Mouse (Mus musculus) brain, embryonic 14.5 days (tissue): ENCODE measurements at regions not wholly inside any gene's neighbourhood (a gene's known extent, or its start where the extent isn't known, plus 50 kb on each side); places are given as distances from the start of the nearest gene placed in this dataset.
A peak's percentile ranks its signal among the peaks of the same experiment; 100 is the strongest.

ENCODE experiments used
- DNase-seq: peaks from one replicate; pipeline ENCODE4 v3.0.0-alpha.2; 2011; ENCODE audit warnings: low read depth
- CTCF ChIP-seq: fragments of 200-500 bp; IDR thresholded peaks from 2 replicates; pipeline ENCODE4 v1.5.1; 2012; ENCODE audit warnings: inconsistent platforms, mild to moderate bottlenecking, moderate library complexity, borderline replicate concordance; ENCODE audit not compliant: insufficient read depth, insufficient read length; ENCODE audit errors: extremely low read depth
- POLR2A ChIP-seq: fragments of 200-500 bp; IDR thresholded peaks from 2 replicates; pipeline ENCODE4 v1.6.1; 2012; ENCODE audit warnings: mild to moderate bottlenecking, inconsistent platforms, borderline replicate concordance; ENCODE audit not compliant: poor library complexity, insufficient read depth, insufficient read length, severe bottlenecking; ENCODE audit errors: extremely low read depth

DNA sequence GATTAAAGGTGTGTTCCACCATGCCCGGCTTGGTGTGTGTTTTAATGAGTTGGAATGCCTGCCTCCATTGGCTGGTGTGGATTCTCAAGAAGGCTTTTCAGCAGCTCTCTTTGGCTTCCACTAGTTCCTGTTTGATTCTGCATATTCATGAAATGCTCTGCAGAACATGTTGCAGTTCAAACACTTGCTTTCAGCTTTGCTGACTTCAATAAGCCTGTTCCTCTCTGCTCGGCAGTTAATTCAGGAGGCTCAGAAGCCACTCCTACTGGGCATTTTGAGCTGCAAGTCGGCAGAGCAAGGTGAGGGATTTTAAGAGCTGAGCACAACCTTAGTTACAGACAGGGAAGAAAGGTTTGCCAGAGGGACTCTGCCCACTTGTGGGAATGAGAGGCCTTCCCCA is 153.1 kb upstream of the Ercc4 start:
- no peak for TF ChIP-seq CTCF
- TF ChIP-seq POLR2A, result no peak
- DNase-seq, result no peak

- TF ChIP-seq POLR2A, result no peak
- DNase-seq, result no peak
Measured at GRCm38 (mm10) chr16:12960885-12961284, 148.6 kb upstream of the Ercc4 start.

- no peak for TF ChIP-seq CTCF
- TF ChIP-seq POLR2A, result no peak
- no peak for DNase-seq
Measured at GRCm38 (mm10) chr16:12982681-12983080, 126.8 kb upstream of the Ercc4 start.

- TF ChIP-seq CTCF, result no peak
- no peak for TF ChIP-seq POLR2A
- no peak for DNase-seq
Measured at GRCm38 (mm10) chr16:13001288-13001880, 108.1 kb upstream of the Ercc4 start.

- TF ChIP-seq CTCF (no peak), POLR2A (no peak)
- no peak for DNase-seq
Measured at GRCm38 (mm10) chr16:13012863-13013262, 96.6 kb upstream of the Ercc4 start.

GRCm38 (mm10) chr16:13013891-13014644 is 95.4 kb upstream of the Ercc4 start:
- TF ChIP-seq POLR2A (no peak), CTCF (no peak)
- DNase-seq, result peak; percentile 23

- peak; percentile 18 for DNase-seq
- peak; percentile 60; the same call in 1 of the 2 replicates for TF ChIP-seq CTCF
- no peak for TF ChIP-seq POLR2A
Measured at GRCm38 (mm10) chr16:13022875-13023274, 86.6 kb upstream of the Ercc4 start.

DNA sequence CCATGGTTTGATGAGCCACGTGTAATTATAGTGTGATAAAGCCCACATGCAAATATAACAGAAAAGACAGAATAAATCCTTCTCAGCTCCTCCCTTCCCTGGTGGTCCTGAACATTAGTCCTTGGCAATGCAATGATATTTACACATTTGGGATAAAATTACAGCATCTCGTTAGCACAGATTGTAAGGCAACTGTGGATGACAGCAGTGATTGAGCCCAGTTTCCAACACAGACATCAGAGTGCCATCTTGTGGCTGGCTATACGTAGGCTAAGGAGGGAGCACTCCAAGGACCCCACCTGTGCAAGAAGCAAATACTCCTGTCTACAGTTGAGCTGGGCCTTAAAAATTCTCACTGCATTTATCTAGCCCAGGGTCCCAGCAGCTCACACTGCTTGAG is 84.1 kb upstream of the Ercc4 start:
- peak; percentile 84 for DNase-seq

DNA sequence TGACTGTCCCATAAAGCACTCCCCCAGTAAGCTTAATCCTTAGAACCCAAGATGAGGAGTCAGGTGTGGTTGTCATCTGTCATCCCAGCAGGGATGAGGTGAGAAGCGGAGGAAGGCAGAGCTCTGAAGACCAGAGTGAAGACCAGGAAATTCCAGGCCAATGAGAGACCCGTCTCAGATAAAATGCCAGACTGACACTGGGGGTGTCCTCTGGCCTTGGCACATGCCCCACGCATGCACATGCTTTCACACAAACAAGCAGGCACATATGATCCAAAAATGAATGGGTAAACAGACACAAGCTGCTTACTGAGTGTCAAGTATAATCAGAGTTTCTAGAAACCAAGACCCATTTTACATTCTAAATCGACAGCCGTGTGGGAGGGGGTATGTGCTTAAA is 75.3 kb upstream of the Ercc4 start:
- DNase-seq, result no peak
- TF ChIP-seq CTCF (no peak), POLR2A (no peak)

More for the DNA sequence above, 84.1 kb upstream of the Ercc4 start:
- TF ChIP-seq CTCF (peak; percentile 72; the same call in 1 of the 2 replicates), POLR2A (no peak)

- TF ChIP-seq CTCF (no peak), POLR2A (no peak)
- DNase-seq, result no peak
Measured at GRCm38 (mm10) chr16:13036596-13036995, 72.9 kb upstream of the Ercc4 start.

- DNase-seq, result peak; percentile 46
- no peak for TF ChIP-seq CTCF
- no peak for TF ChIP-seq POLR2A
Measured at GRCm38 (mm10) chr16:13040312-13041100, 69.0 kb upstream of the Ercc4 start.

DNA sequence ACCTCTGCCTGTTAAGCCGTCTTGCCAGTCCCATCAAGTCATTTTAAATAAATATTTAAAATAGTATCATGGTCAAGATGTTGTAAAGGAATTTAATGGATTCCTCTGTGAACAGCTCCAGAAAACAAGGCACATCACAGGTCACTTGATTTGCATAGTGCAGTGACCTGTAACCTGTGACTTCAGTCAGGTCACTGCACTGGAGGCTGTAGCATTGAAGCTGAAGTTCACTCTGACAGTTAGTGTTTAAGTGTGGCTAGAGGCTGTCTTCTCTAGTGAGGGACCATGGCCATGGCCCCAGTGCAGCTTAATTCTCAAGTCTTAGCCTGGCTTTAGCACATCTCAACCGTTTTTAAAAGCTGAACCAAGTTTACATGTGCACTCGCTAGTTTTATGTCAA is 68.1 kb upstream of the Ercc4 start:
- TF ChIP-seq CTCF (no peak), POLR2A (no peak)
- no peak for DNase-seq
